Mouse (Mus musculus) thymus, adult 2 months (tissue): Measurements from ENCODE around the gene Pa2g4.

Experiments used
- CTCF ChIP-seq: fragments of 200-500 bp; IDR thresholded peaks from 2 replicates; pipeline ENCODE4 v1.5.1; 2012; ENCODE audit warnings: mild to moderate bottlenecking, control low read depth, low read length, moderate library complexity, borderline replicate concordance; ENCODE audit not compliant: control insufficient read depth, poor library complexity, insufficient read depth; ENCODE audit errors: extremely low read depth
- POLR2A ChIP-seq: fragments of 200-500 bp; IDR thresholded peaks from 2 replicates; pipeline ENCODE4 v1.6.1; 2012; ENCODE audit warnings: mild to moderate bottlenecking, low read length, control low read depth, moderate library complexity; ENCODE audit not compliant: control insufficient read depth, poor library complexity, insufficient read depth; ENCODE audit errors: extremely low read depth

- no peak for TF ChIP-seq CTCF
- no peak for TF ChIP-seq POLR2A
Observed at GRCm38 (mm10) chr10:128598476-128598875, 32.7 kb upstream of the Pa2g4 start.
